Mouse (Mus musculus) olfactory bulb, adult 2 months (tissue): Measurements from ENCODE around the gene Rasgrp4.

Experiments used
- CTCF ChIP-seq: fragments of 200-500 bp; IDR thresholded peaks from 2 replicates; pipeline ENCODE4 v1.5.1; 2012; ENCODE audit warnings: low read depth, mild to moderate bottlenecking, low read length, moderate library complexity; ENCODE audit not compliant: insufficient read depth
- POLR2A ChIP-seq: fragments of 200-500 bp; IDR thresholded peaks from 2 replicates; pipeline ENCODE4 v1.6.1; 2012; ENCODE audit warnings: mild to moderate bottlenecking, low read depth, low read length, moderate library complexity; ENCODE audit not compliant: insufficient read depth

- no peak for TF ChIP-seq POLR2A
- no peak for TF ChIP-seq CTCF
Observed at GRCm38 (mm10) chr7:29088817-29089216, 45.8 kb upstream of the Rasgrp4 start.
